Mouse (Mus musculus) limb, embryonic 11.5 days (tissue): ENCODE results near the gene Zc3h12a. TPM values are rescaled to one million over a fixed set of nuclear protein-coding genes. Genes with fewer than 3 reads are reported as not detected.

Source experiments
- ATAC-seq: fragments of 200-750 bp; cut with Nextera tagmentation; 2 replicates; pipeline ENCODE4 v1.8.0; 2017; ENCODE audit warnings: low read depth; ENCODE audit not compliant: insufficient number of reproducible peaks, low FRiP score, low TSS enrichment
- DNase-seq: peaks from one replicate; pipeline ENCODE4 v3.0.0-alpha.2; 2015; ENCODE audit warnings: low spot score
- H3K27ac ChIP-seq: fragments of 300-500 bp; sonication (generic); replicated peaks from 2 replicates; pipeline ENCODE4 v1.5.1; 2014; ENCODE audit warnings: low read depth, mild to moderate bottlenecking, low read length
- H3K27me3 ChIP-seq: fragments of 300-500 bp; sonication (generic); 2 replicates; pipeline ENCODE4 v1.6.1; 2014; ENCODE audit warnings: mild to moderate bottlenecking, low read length, mixed read lengths; ENCODE audit not compliant: control insufficient read depth, insufficient read depth
- H3K36me3 ChIP-seq: fragments of 300-500 bp; sonication (generic); 2 replicates; pipeline ENCODE4 v1.6.1; 2014; ENCODE audit warnings: mild to moderate bottlenecking, low read length, moderate library complexity, mixed read lengths; ENCODE audit not compliant: control insufficient read depth, insufficient read depth
- H3K4me1 ChIP-seq: fragments of 300-500 bp; sonication (generic); 2 replicates; pipeline ENCODE4 v1.6.1; 2014; ENCODE audit warnings: low read length, mixed read lengths; ENCODE audit not compliant: control insufficient read depth, insufficient read depth
- H3K4me2 ChIP-seq: fragments of 300-500 bp; sonication (generic); 2 replicates; pipeline ENCODE4 v1.6.1; 2014; ENCODE audit warnings: low read depth, mild to moderate bottlenecking, moderate library complexity; ENCODE audit not compliant: severe bottlenecking
- H3K4me3 ChIP-seq: fragments of 300-500 bp; sonication (generic); 2 replicates; pipeline ENCODE4 v1.5.1; 2014; ENCODE audit warnings: low read depth, low read length
- H3K9ac ChIP-seq: fragments of 300-500 bp; sonication (generic); 2 replicates; pipeline ENCODE4 v1.6.1; 2014; ENCODE audit warnings: mild to moderate bottlenecking, low read length
- H3K9me3 ChIP-seq: fragments of 300-500 bp; sonication (generic); 2 replicates; pipeline ENCODE4 v1.6.1; 2016; ENCODE audit warnings: low read length; ENCODE audit not compliant: control insufficient read depth
- WGBS: fragments of 180-500 bp; shearing (Covaris S2); extraction: QIAGEN DNeasy Blood & Tissue Kit; methylation state at CpG from one replicate; pipeline ENCODE4 v1.1.7; 2014; 5-methylcytosine and 5-hydroxymethylcytosine counted together
- polyA plus RNA-seq: library from polyadenylated mRNA; unstranded; fragments of >200 nt; fragmentation: Nextera tagmentation; extraction: Ambion mirVana; gene quantifications from 2 replicates; pipeline ENCODE4 v1.2.1, GENCODE M21; 2014

Gene Zc3h12a
- polyA plus RNA-seq, 1 experiment from 2014 or later, result 0.63 TPM

GRCm38 (mm10) chr4:125164861-125165260 lies 37.2 kb upstream of the Zc3h12a start:
- H3K27me3 ChIP-seq, result no peaks in the 10 kb centered on the region

GRCm38 (mm10) chr4:125162701-125163100 lies 35.1 kb upstream of the Zc3h12a start:
- Histone ChIP-seq H3K9me3 (no peaks in the 10 kb centered on the region), H3K4me2 (no peak overlapping the region), H3K4me3 (no peak overlapping the region), H3K27me3 (no peaks in the 10 kb centered on the region), H3K9ac (no peak overlapping the region), H3K27ac (no peak overlapping the region), H3K36me3 (no peaks in the 10 kb centered on the region), H3K4me1 (no peaks in the 10 kb centered on the region)
- WGBS, result 52% methylated on average over 7 of the region's 7 CpGs
- ATAC-seq (no peak), DNase-seq (no peak)

More at GRCm38 (mm10) chr4:125164861-125165260, 37.2 kb upstream of the Zc3h12a start:
- no peak for ATAC-seq
- no peaks in the 10 kb centered on the region for H3K9me3 ChIP-seq
- DNase-seq, result no peak
- H3K4me3 ChIP-seq, result no peak overlapping the region
- H3K27ac ChIP-seq, result no peak overlapping the region
- no peak overlapping the region for H3K9ac ChIP-seq
- no peak overlapping the region for H3K4me2 ChIP-seq
- no peaks in the 10 kb centered on the region for H3K4me1 ChIP-seq
- H3K36me3 ChIP-seq, result no peaks in the 10 kb centered on the region
- 88% methylated on average over 6 of the region's 6 CpGs for WGBS

GRCm38 (mm10) chr4:125161392-125161791 lies 33.8 kb upstream of the Zc3h12a start:
- ATAC-seq, result no peak
- no peaks in the 10 kb centered on the region for H3K4me1 ChIP-seq
- 49% methylated on average over 8 of the region's 8 CpGs for WGBS
- no peak overlapping the region for H3K27ac ChIP-seq
- no peak for DNase-seq
- H3K36me3 ChIP-seq, result no peaks in the 10 kb centered on the region
- no peak overlapping the region for H3K4me2 ChIP-seq
- no peaks in the 10 kb centered on the region for H3K9me3 ChIP-seq
- H3K9ac ChIP-seq, result no peak overlapping the region
- H3K27me3 ChIP-seq, result no peaks in the 10 kb centered on the region
- H3K4me3 ChIP-seq, result no peak overlapping the region

- no peak overlapping the region for H3K9ac ChIP-seq
- H3K9me3 ChIP-seq, result no peaks in the 10 kb centered on the region
- ATAC-seq (no peak), DNase-seq (no peak)
- no peaks in the 10 kb centered on the region for H3K36me3 ChIP-seq
- no peak overlapping the region for H3K27ac ChIP-seq
- no peaks in the 10 kb centered on the region for H3K27me3 ChIP-seq
- no peak overlapping the region for H3K4me2 ChIP-seq
- no peaks in the 10 kb centered on the region for H3K4me1 ChIP-seq
- H3K4me3 ChIP-seq, result no peak overlapping the region
- 68% methylated on average over 10 of the region's 10 CpGs for WGBS
Measured at GRCm38 (mm10) chr4:125160951-125161331, 33.3 kb upstream of the Zc3h12a start.

- no peaks in the 10 kb centered on the region for H3K9me3 ChIP-seq
- H3K9ac ChIP-seq, result no peak overlapping the region
- H3K27ac ChIP-seq, result no peak overlapping the region
- H3K4me1 ChIP-seq, result no peaks in the 10 kb centered on the region
- ATAC-seq, result no peak
- H3K36me3 ChIP-seq, result no peaks in the 10 kb centered on the region
- 6% methylated on average over 19 of the region's 19 CpGs for WGBS
- no peak overlapping the region for H3K4me3 ChIP-seq
- 0 out of 2 replicates have a peak overlapping the region, but pooled peaks have one; percentile 24 for H3K4me2 ChIP-seq
- no peaks in the 10 kb centered on the region for H3K27me3 ChIP-seq
- DNase-seq, result peak; percentile 94
Measured at GRCm38 (mm10) chr4:125160320-125160950, 32.8 kb upstream of the Zc3h12a start.

GRCm38 (mm10) chr4:125158581-125159317 lies 31.1 kb upstream of the Zc3h12a start:
- 68% methylated on average over 20 of the region's 20 CpGs for WGBS
- no peak overlapping the region for H3K4me3 ChIP-seq
- H3K27me3 ChIP-seq, result no peaks in the 10 kb centered on the region
- no peak overlapping the region for H3K4me2 ChIP-seq
- no peaks in the 10 kb centered on the region for H3K36me3 ChIP-seq
- DNase-seq (no peak), ATAC-seq (no peak)
- no peak overlapping the region for H3K9ac ChIP-seq
- no peak overlapping the region for H3K27ac ChIP-seq
- H3K9me3 ChIP-seq, result no peaks in the 10 kb centered on the region
- no peaks in the 10 kb centered on the region for H3K4me1 ChIP-seq

- ATAC-seq, result no peak
- Histone ChIP-seq H3K9me3 (no peaks in the 10 kb centered on the region), H3K27me3 (no peaks in the 10 kb centered on the region), H3K36me3 (no peaks in the 10 kb centered on the region), H3K4me1 (no peaks in the 10 kb centered on the region), H3K27ac (no peak overlapping the region), H3K4me2 (no peak overlapping the region), H3K9ac (no peak overlapping the region), H3K4me3 (no peak overlapping the region)
- no peak for DNase-seq
- whole genome bisulfite sequencing, result 87% methylated on average over 2 of the region's 2 CpGs
Measured at GRCm38 (mm10) chr4:125158081-125158480, 30.4 kb upstream of the Zc3h12a start.

GRCm38 (mm10) chr4:125157322-125157721 lies 29.7 kb upstream of the Zc3h12a start:
- Histone ChIP-seq H3K4me2 (no peak overlapping the region), H3K4me1 (no peaks in the 10 kb centered on the region), H3K9ac (no peak overlapping the region), H3K27me3 (no peaks in the 10 kb centered on the region), H3K27ac (no peak overlapping the region), H3K36me3 (no peaks in the 10 kb centered on the region), H3K4me3 (no peak overlapping the region), H3K9me3 (no peaks in the 10 kb centered on the region)
- ATAC-seq (no peak), DNase-seq (no peak)
- WGBS, result 80% methylated on average over 3 of the region's 3 CpGs
